ENCODE assay signal across 19 mouse cellular contexts in genomic region chr8:119646197-119646596, GRCm38 (mm10). TPM values are rescaled to one million over a fixed set of nuclear protein-coding genes. Genes with fewer than 3 reads are reported as not detected.
DNase-seq lines count a peak whose midpoint lies in the region; ATAC-seq and TF ChIP-seq lines count a peak whose summit lies in the region.
"Had no signal": no experiment of that assay in that cellular context is flagged by ENCODE, and none has a peak within 500 bp of the region (broad histone marks: within the 10 kb centered on the region; RNA-seq: fewer than 3 reads in every experiment).

No protein-coding gene starts in this region.

- H3K4me3 ChIP-seq in cerebellum, adult 2 months (replicated peaks; ENCODE audit: insufficient read depth, low read depth, low read length), result no peak overlapping the region
- no peak overlapping the region for H3K4me3 ChIP-seq in kidney, adult 2 months (ENCODE audit: insufficient read depth, low read depth, low read length)
- H3K4me3 ChIP-seq in midbrain, embryonic 15.5 days, result no peak overlapping the region
- H3K4me3 ChIP-seq in midbrain, embryonic 11.5 days (ENCODE audit: low read depth, low read length), result no peak overlapping the region
- H3K4me3 ChIP-seq in small intestine, adult 2 months (ENCODE audit: low read depth, low read length), result no peak overlapping the region
- H3K4me3 ChIP-seq: erythroblast, embryonic 14.5 days; forebrain, embryonic 15.5 days; left cerebral cortex, adult 2 months; lung, embryonic 15.5 days; neural tube, embryonic 15.5 days had no signal

- no peak for ATAC-seq in midbrain, embryonic 15.5 days (replicated peaks)
- ATAC-seq in midbrain, embryonic 11.5 days (ENCODE audit: low FRiP score), result no peak
- ATAC-seq: forebrain, embryonic 15.5 days had no signal

- H3K27me3 ChIP-seq in cerebellum, adult 2 months (ENCODE audit: control insufficient read depth, insufficient read depth, low read length), result no peaks in the 10 kb centered on the region; the same call in 1 of the 2 replicates
- H3K27me3 ChIP-seq in kidney, adult 2 months (replicated peaks; ENCODE audit: control insufficient read depth, insufficient read depth, low read length), result no peaks in the 10 kb centered on the region
- no peaks in the 10 kb centered on the region for H3K27me3 ChIP-seq in midbrain, embryonic 15.5 days (replicated peaks)
- no peaks in the 10 kb centered on the region for H3K27me3 ChIP-seq in midbrain, embryonic 11.5 days (ENCODE audit: control insufficient read depth, insufficient read depth, low read length)
- no peaks in the 10 kb centered on the region for H3K27me3 ChIP-seq in small intestine, adult 2 months (ENCODE audit: control insufficient read depth, insufficient read depth, low read length)
- H3K27me3 ChIP-seq: forebrain, embryonic 15.5 days; lung, embryonic 15.5 days; neural tube, embryonic 15.5 days had no signal

- no peaks in the 10 kb centered on the region for H3K4me1 ChIP-seq in cerebellum, adult 2 months (ENCODE audit: control insufficient read depth, insufficient read depth, low read length)
- H3K4me1 ChIP-seq in kidney, adult 2 months (ENCODE audit: control insufficient read depth, insufficient read depth, low read length), result no peaks in the 10 kb centered on the region
- peaks cover 17% of the 10 kb centered on the region for H3K4me1 ChIP-seq in midbrain, embryonic 15.5 days
- no peaks in the 10 kb centered on the region for H3K4me1 ChIP-seq in midbrain, embryonic 11.5 days (ENCODE audit: control insufficient read depth, insufficient read depth, low read length)
- peaks cover 6% of the 10 kb centered on the region; the same call in 1 of the 2 replicates for H3K4me1 ChIP-seq in small intestine, adult 2 months (ENCODE audit: control insufficient read depth, insufficient read depth, insufficient read length, low read length)
- H3K4me1 ChIP-seq: forebrain, embryonic 15.5 days; lung, embryonic 15.5 days had no signal

- WGBS in cerebellum, adult 2 months, result 72% methylated on average over 3 of the region's 3 CpGs
- WGBS in kidney, adult 2 months, result 82% methylated on average over 3 of the region's 3 CpGs
- 77% methylated on average over 3 of the region's 3 CpGs for WGBS in midbrain, embryonic 15.5 days
- WGBS in midbrain, embryonic 11.5 days, result 78% methylated on average over 3 of the region's 3 CpGs
- WGBS in small intestine, adult 2 months, result 73% methylated on average over 3 of the region's 3 CpGs

- peak; percentile 1; the same call in 1 of the 2 replicates for TF ChIP-seq CTCF in cerebellum, adult 2 months (IDR thresholded peaks at IDR 0.05; ENCODE audit: borderline replicate concordance, insufficient read depth, low read depth, low read length)
- TF ChIP-seq CTCF in kidney, adult 2 months (conservative IDR thresholded peaks at IDR 0.05; ENCODE audit: insufficient read depth, insufficient read length, low read depth, low read length), result 0 out of 2 replicates have a peak, but pooled peaks have one; percentile 21
- TF ChIP-seq CTCF in small intestine, adult 2 months (IDR thresholded peaks at IDR 0.05; ENCODE audit: extremely low read depth, insufficient read length, insufficient replicate concordance, low read depth, low read length), result peak; percentile 35; the same call in 1 of the 2 replicates

- H3K9ac ChIP-seq in midbrain, embryonic 15.5 days, result no peak overlapping the region
- H3K9ac ChIP-seq in midbrain, embryonic 11.5 days (ENCODE audit: low read length), result no peak overlapping the region
- H3K9ac ChIP-seq: forebrain, embryonic 15.5 days; lung, embryonic 15.5 days; neural tube, embryonic 15.5 days had no signal

- no peaks in the 10 kb centered on the region for H3K9me3 ChIP-seq in midbrain, embryonic 15.5 days
- no peaks in the 10 kb centered on the region for H3K9me3 ChIP-seq in midbrain, embryonic 11.5 days (ENCODE audit: control insufficient read depth, low read length)
- H3K9me3 ChIP-seq: forebrain, embryonic 15.5 days; lung, embryonic 15.5 days; neural tube, embryonic 15.5 days had no signal

- no peak for TF ChIP-seq POLR2A in cerebellum, adult 2 months (IDR thresholded peaks at IDR 0.05; ENCODE audit: borderline replicate concordance, insufficient read depth, low read length)
- TF ChIP-seq POLR2A in kidney, adult 2 months (IDR thresholded peaks at IDR 0.05; ENCODE audit: low read depth, low read length), result no peak
- no peak for TF ChIP-seq POLR2A in small intestine, adult 2 months (IDR thresholded peaks at IDR 0.05; ENCODE audit: low read depth, low read length)

- no peak overlapping the region for H3K4me2 ChIP-seq in midbrain, embryonic 15.5 days
- no peak overlapping the region for H3K4me2 ChIP-seq in midbrain, embryonic 11.5 days
- H3K4me2 ChIP-seq: forebrain, embryonic 15.5 days; lung, embryonic 15.5 days; neural tube, embryonic 15.5 days had no signal

- H3K27ac ChIP-seq in cerebellum, adult 2 months (ENCODE audit: insufficient read depth, low read length), result no peak overlapping the region
- no peak overlapping the region for H3K27ac ChIP-seq in kidney, adult 2 months (ENCODE audit: insufficient read depth, low read depth, low read length)
- 0 out of 2 replicates have a peak overlapping the region, but pooled peaks have one; percentile 70 for H3K27ac ChIP-seq in midbrain, embryonic 15.5 days
- H3K27ac ChIP-seq in midbrain, embryonic 11.5 days (ENCODE audit: low read depth, low read length), result no peak overlapping the region
- H3K27ac ChIP-seq in small intestine, adult 2 months (ENCODE audit: insufficient read depth, low read depth, low read length), result no peak overlapping the region
- H3K27ac ChIP-seq: forebrain, embryonic 15.5 days; left cerebral cortex, adult 2 months; lung, embryonic 15.5 days had no signal

- no peaks in the 10 kb centered on the region for H3K36me3 ChIP-seq in kidney, adult 2 months (ENCODE audit: control insufficient read depth, insufficient read depth, low read length)
- no peaks in the 10 kb centered on the region for H3K36me3 ChIP-seq in midbrain, embryonic 15.5 days (replicated peaks)
- no peaks in the 10 kb centered on the region for H3K36me3 ChIP-seq in midbrain, embryonic 11.5 days (ENCODE audit: control insufficient read depth, insufficient read depth, low read length)
- no peaks in the 10 kb centered on the region for H3K36me3 ChIP-seq in small intestine, adult 2 months (ENCODE audit: control insufficient read depth, insufficient read depth, low read length)
- H3K36me3 ChIP-seq: forebrain, embryonic 15.5 days; lung, embryonic 15.5 days; neural tube, embryonic 15.5 days had no signal

- no peak for DNase-seq in cerebellum, adult 2 months
- no peak for DNase-seq in cerebellum, adult 18-20 months
- no peak for DNase-seq in kidney, adult 2 months
- no peak for DNase-seq in kidney, postnatal 25 days
- DNase-seq in midbrain, embryonic 11.5 days (ENCODE audit: low spot score, missing footprints), result no peak
- DNase-seq in B cell, adult 2 months, result no peak
- DNase-seq: adrenal gland, postnatal 14 days; cerebellum, postnatal 25 days; gastrocnemius, postnatal 10 days; heart, postnatal 4 days; kidney, adult 18-20 months had no signal

RNA-seq across cellular contexts. Expression of gene Kcng4, which starts 10.7 kb away (rescaled TPM):
- polyA plus RNA-seq in cerebellum, adult 2 months (2012; rRNA removed), result 92.6 and 99.0 TPM in 2 replicates
- polyA plus RNA-seq in kidney, adult 2 months (2012; rRNA removed), result 0.56 and 0.58 TPM in 2 replicates
- polyA plus RNA-seq in midbrain, embryonic 15.5 days (2015; fragmentation: Nextera tagmentation; extraction: Ambion mirVana), result 0.14 and 0.33 TPM in 2 replicates
- 0.15 and 0.18 TPM in 2 replicates for polyA plus RNA-seq in midbrain, embryonic 11.5 days (2014; fragmentation: Nextera tagmentation; extraction: Ambion mirVana)
- 0.38 and 0.82 TPM in 2 replicates for polyA plus RNA-seq in small intestine, adult 2 months (2012; rRNA removed)
- polyA plus RNA-seq: erythroblast, embryonic 14.5 days; limb, embryonic 11.5 days had no signal

RNA-seq across cellular contexts. Expression of gene Wfdc1, which starts 20.0 kb away (rescaled TPM):
- 18.9 and 19.3 TPM in 2 replicates for polyA plus RNA-seq in cerebellum, adult 2 months (2012; rRNA removed)
- 8.4 and 11.8 TPM in 2 replicates for polyA plus RNA-seq in kidney, adult 2 months (2012; rRNA removed)
- 4.6 and 7.1 TPM in 2 replicates for polyA plus RNA-seq in midbrain, embryonic 15.5 days (2015; fragmentation: Nextera tagmentation; extraction: Ambion mirVana)
- 8.8 and 11.8 TPM in 2 replicates for polyA plus RNA-seq in midbrain, embryonic 11.5 days (2014; fragmentation: Nextera tagmentation; extraction: Ambion mirVana)
- 33.8 and 34.5 TPM in 2 replicates for polyA plus RNA-seq in small intestine, adult 2 months (2012; rRNA removed)
- polyA plus RNA-seq: erythroblast, embryonic 14.5 days; limb, embryonic 11.5 days had no signal

RNA-seq across cellular contexts. Expression of gene Adad2, which starts 33.6 kb away (rescaled TPM):
- 0.11 TPM in 2 replicates for polyA plus RNA-seq in cerebellum, adult 2 months (2012; rRNA removed)
- polyA plus RNA-seq in kidney, adult 2 months (2012; rRNA removed), result not detected in 2 replicates
- polyA plus RNA-seq in midbrain, embryonic 15.5 days (2015; fragmentation: Nextera tagmentation; extraction: Ambion mirVana), result 0.23 and 0.31 TPM in 2 replicates
- 0.11 and 0.27 TPM in 2 replicates for polyA plus RNA-seq in midbrain, embryonic 11.5 days (2014; fragmentation: Nextera tagmentation; extraction: Ambion mirVana)
- 0.27 and 0.96 TPM in 2 replicates for polyA plus RNA-seq in small intestine, adult 2 months (2012; rRNA removed)
- polyA plus RNA-seq: erythroblast, embryonic 14.5 days; forebrain, embryonic 15.5 days; lung, embryonic 15.5 days had no signal

RNA-seq across cellular contexts. Expression of gene Taf1c, which starts 41.2 kb away (rescaled TPM):
- 14.2 and 14.6 TPM in 2 replicates for polyA plus RNA-seq in cerebellum, adult 2 months (2012; rRNA removed)
- polyA plus RNA-seq in kidney, adult 2 months (2012; rRNA removed), result 10.2 and 12.8 TPM in 2 replicates
- 16.6 and 17.7 TPM in 2 replicates for polyA plus RNA-seq in midbrain, embryonic 15.5 days (2015; fragmentation: Nextera tagmentation; extraction: Ambion mirVana)
- polyA plus RNA-seq in midbrain, embryonic 11.5 days (2014; fragmentation: Nextera tagmentation; extraction: Ambion mirVana), result 11.1 and 13.4 TPM in 2 replicates
- 15.9 and 23.6 TPM in 2 replicates for polyA plus RNA-seq in small intestine, adult 2 months (2012; rRNA removed)

RNA-seq across cellular contexts. Expression of gene Atp2c2, which starts 53.6 kb away (rescaled TPM):
- polyA plus RNA-seq in cerebellum, adult 2 months (2012; rRNA removed), result 0.28 and 0.35 TPM in 2 replicates
- polyA plus RNA-seq in kidney, adult 2 months (2012; rRNA removed), result 0.24 and 0.52 TPM in 2 replicates
- polyA plus RNA-seq in midbrain, embryonic 15.5 days (2015; fragmentation: Nextera tagmentation; extraction: Ambion mirVana), result 0.11 and 0.19 TPM in 2 replicates
- polyA plus RNA-seq in midbrain, embryonic 11.5 days (2014; fragmentation: Nextera tagmentation; extraction: Ambion mirVana), result 0.22 and 0.33 TPM in 2 replicates
- polyA plus RNA-seq in small intestine, adult 2 months (2012; rRNA removed), result 3.0 and 4.8 TPM in 2 replicates
- polyA plus RNA-seq: erythroblast, embryonic 14.5 days had no signal

Comparison
In these comparisons a context has a peak if more than half of its experiments do, and no peak if none do; other contexts are left out.
1. RNA of gene Kcng4, which starts 10.7 kb away (polyA plus RNA-seq): 92.6 to 99.0 TPM in cerebellum, adult 2 months; 0.38 to 0.82 TPM in small intestine, adult 2 months, 0.56 to 0.58 TPM in kidney, adult 2 months, 0.15 to 0.18 TPM in midbrain, embryonic 11.5 days and 0.14 to 0.33 TPM in midbrain, embryonic 15.5 days; every median in the first group is over 10 times any median in the second.
2. Peak in every context shown above with its lines, with median percentiles within 50 percentile points of each other: CTCF ChIP-seq.